Mouse (Mus musculus): ENCODE data around the gene Mtr. TPM values are rescaled to one million over a fixed set of nuclear protein-coding genes. Genes with fewer than 3 reads are reported as not detected.
"Not testable (repeated sequence)": the region's sequence is repeated elsewhere in the genome, so short reads cannot be mapped to it uniquely, and the experiment has no call there.

Mtr gene
- polyA plus RNA-seq, 1 experiment from 2014 or later = 8.7 TPM

- ATAC-seq (replicated peaks; ENCODE audit: low FRiP score, low read depth) = no peak; the same call in 1 of the 2 replicates
- H3K27ac ChIP-seq = no peak overlapping the region
- no peaks in the 10 kb centered on the region for H3K36me3 ChIP-seq (ENCODE audit: insufficient read depth, low read length)
- H3K4me1 ChIP-seq (replicated peaks; ENCODE audit: insufficient read depth, low read length) = no peaks in the 10 kb centered on the region
- H3K9ac ChIP-seq (ENCODE audit: low read depth, low read length) = no peak overlapping the region
- no peaks in the 10 kb centered on the region for H3K27me3 ChIP-seq (ENCODE audit: insufficient read depth, low read length)
- no peak overlapping the region for H3K4me2 ChIP-seq (ENCODE audit: low read length)
- TF ChIP-seq CTCF (IDR thresholded peaks at IDR 0.05; ENCODE audit: low read depth) = no peak
- no peak overlapping the region for H3K4me3 ChIP-seq (replicated peaks; ENCODE audit: low read depth, low read length)
- WGBS = 23% methylated on average over 9 of the region's 9 CpGs
- peak; percentile 40 for DNase-seq (ENCODE audit: low spot score)
- H3K9me3 ChIP-seq (replicated peaks; ENCODE audit: low read length) = no peaks in the 10 kb centered on the region
Observed at GRCm38 (mm10) chr13:12159288-12160120, 98.4 kb downstream of the Mtr start.

DNA sequence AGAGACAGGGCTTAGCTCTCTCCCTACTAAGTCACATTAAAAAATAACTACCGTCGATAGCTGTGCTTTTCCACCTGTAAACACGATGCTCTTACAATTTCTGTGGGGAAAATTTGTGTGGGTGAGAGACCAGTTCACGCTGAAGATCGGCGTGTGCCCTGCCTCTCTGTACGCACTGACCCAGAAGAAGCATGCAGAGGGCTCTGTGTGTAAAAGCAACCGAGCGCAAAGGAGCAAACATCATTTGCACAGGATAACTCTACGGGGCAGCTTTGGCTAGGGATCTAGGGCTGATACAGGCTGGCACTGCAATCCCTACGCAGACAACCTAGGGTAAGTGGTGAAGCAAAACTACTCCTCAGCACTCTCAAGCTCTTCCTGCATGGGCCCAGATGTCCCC is 104.0 kb downstream of the Mtr start:
- no peak for DNase-seq (ENCODE audit: low spot score)
- WGBS = 61% methylated on average over 11 of the region's 11 CpGs
- Histone ChIP-seq H3K4me2 (ENCODE audit: low read length) (no peak overlapping the region), H3K4me3 (replicated peaks; ENCODE audit: low read depth, low read length) (no peak overlapping the region), H3K27me3 (ENCODE audit: insufficient read depth, low read length) (no peaks in the 10 kb centered on the region), H3K4me1 (replicated peaks; ENCODE audit: insufficient read depth, low read length) (no peaks in the 10 kb centered on the region), H3K9me3 (replicated peaks; ENCODE audit: low read length) (no peaks in the 10 kb centered on the region), H3K36me3 (ENCODE audit: insufficient read depth, low read length) (no peaks in the 10 kb centered on the region), H3K9ac (ENCODE audit: low read depth, low read length) (no peak overlapping the region), H3K27ac (no peak overlapping the region)
- no peak for ATAC-seq (replicated peaks; ENCODE audit: low FRiP score, low read depth)
- TF ChIP-seq CTCF (IDR thresholded peaks at IDR 0.05; ENCODE audit: low read depth) = no peak

DNA sequence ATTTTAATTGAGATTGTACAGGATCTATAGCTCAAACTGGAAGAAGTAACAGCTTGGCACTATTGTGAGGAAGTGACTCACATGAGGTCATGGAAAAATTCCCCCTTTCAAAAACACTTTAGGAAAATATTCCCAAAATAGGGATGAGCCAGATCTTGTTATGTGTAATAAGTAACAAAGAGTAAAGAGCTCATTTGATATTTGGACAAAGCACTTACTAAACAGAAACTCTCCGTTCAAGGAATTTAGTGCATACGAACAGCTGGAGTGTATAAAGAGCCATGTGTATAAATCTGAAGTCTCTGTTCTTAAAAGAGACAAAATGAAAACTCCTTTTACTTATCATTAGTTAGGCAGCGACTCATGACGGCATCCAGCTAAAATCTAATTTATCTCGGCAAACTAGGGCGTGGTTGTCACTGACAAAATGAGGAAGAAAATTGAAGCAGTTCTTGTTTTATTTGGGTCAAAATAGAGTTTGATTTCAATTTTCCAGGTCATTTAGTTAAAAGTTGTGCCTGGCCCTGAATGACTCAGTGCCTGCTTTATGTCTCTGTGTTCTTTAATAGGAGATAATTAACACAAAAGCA is 110.9 kb downstream of the Mtr start:
- H3K27ac ChIP-seq = no peak overlapping the region
- no peaks in the 10 kb centered on the region for H3K27me3 ChIP-seq (ENCODE audit: insufficient read depth, low read length)
- no peak overlapping the region for H3K9ac ChIP-seq (ENCODE audit: low read depth, low read length)
- no peaks in the 10 kb centered on the region; the same call in 1 of the 2 replicates for H3K4me1 ChIP-seq (replicated peaks; ENCODE audit: insufficient read depth, low read length)
- 35% methylated on average over 6 of the region's 6 CpGs for WGBS
- no peak for TF ChIP-seq CTCF (IDR thresholded peaks at IDR 0.05; ENCODE audit: low read depth)
- no peaks in the 10 kb centered on the region for H3K36me3 ChIP-seq (ENCODE audit: insufficient read depth, low read length)
- H3K4me3 ChIP-seq (replicated peaks; ENCODE audit: low read depth, low read length) = no peak overlapping the region
- DNase-seq (ENCODE audit: low spot score) = peak; percentile 45
- no peaks in the 10 kb centered on the region for H3K9me3 ChIP-seq (replicated peaks; ENCODE audit: low read length)
- H3K4me2 ChIP-seq (ENCODE audit: low read length) = no peak overlapping the region
- no peak for ATAC-seq (replicated peaks; ENCODE audit: low FRiP score, low read depth)

GRCm38 (mm10) chr13:12146402-12146801 is 111.5 kb downstream of the Mtr start:
- WGBS = 52% methylated on average over 2 of the region's 2 CpGs
- H3K4me2 ChIP-seq (ENCODE audit: low read length) = no peak overlapping the region
- H3K4me3 ChIP-seq (replicated peaks; ENCODE audit: low read depth, low read length) = no peak overlapping the region
- H3K27ac ChIP-seq = no peak overlapping the region
- H3K4me1 ChIP-seq (replicated peaks; ENCODE audit: insufficient read depth, low read length) = no peaks in the 10 kb centered on the region; the same call in 1 of the 2 replicates
- no peak for TF ChIP-seq CTCF (IDR thresholded peaks at IDR 0.05; ENCODE audit: low read depth)
- H3K9me3 ChIP-seq (replicated peaks; ENCODE audit: low read length) = no peaks in the 10 kb centered on the region
- H3K36me3 ChIP-seq (ENCODE audit: insufficient read depth, low read length) = no peaks in the 10 kb centered on the region
- H3K27me3 ChIP-seq (ENCODE audit: insufficient read depth, low read length) = no peaks in the 10 kb centered on the region
- no peak for ATAC-seq (replicated peaks; ENCODE audit: low FRiP score, low read depth)
- no peak overlapping the region for H3K9ac ChIP-seq (ENCODE audit: low read depth, low read length)
- DNase-seq (ENCODE audit: low spot score) = peak; percentile 57

DNA sequence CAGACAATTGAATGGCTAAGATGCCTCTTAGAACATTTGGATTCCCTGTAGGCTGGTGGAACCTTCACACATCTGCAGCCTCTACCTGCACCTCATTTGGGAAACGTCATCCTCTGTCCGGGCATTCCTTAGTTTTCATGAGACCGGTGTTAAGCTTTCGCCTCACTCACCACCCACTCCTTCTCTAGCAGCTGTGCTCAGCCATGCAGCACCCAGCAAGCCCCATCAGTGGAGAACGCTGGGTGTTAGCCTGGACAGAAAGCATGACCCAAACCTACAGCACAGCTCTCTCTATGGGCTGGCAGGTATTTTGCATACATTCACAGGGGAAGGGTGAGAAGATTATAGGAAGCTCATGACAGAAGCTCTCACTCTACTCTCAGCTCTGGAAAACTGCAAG is 114.6 kb downstream of the Mtr start:
- no peak for TF ChIP-seq CTCF (IDR thresholded peaks at IDR 0.05; ENCODE audit: low read depth)
- no peak for ATAC-seq (replicated peaks; ENCODE audit: low FRiP score, low read depth)
- H3K27ac ChIP-seq = no peak overlapping the region
- no peak overlapping the region for H3K4me3 ChIP-seq (replicated peaks; ENCODE audit: low read depth, low read length)
- H3K9ac ChIP-seq (ENCODE audit: low read depth, low read length) = no peak overlapping the region
- no peak for DNase-seq (ENCODE audit: low spot score)
- no peaks in the 10 kb centered on the region for H3K36me3 ChIP-seq (ENCODE audit: insufficient read depth, low read length)
- no peaks in the 10 kb centered on the region for H3K9me3 ChIP-seq (replicated peaks; ENCODE audit: low read length)
- 56% methylated on average over 5 of the region's 5 CpGs for WGBS
- H3K27me3 ChIP-seq (ENCODE audit: insufficient read depth, low read length) = no peaks in the 10 kb centered on the region
- H3K4me1 ChIP-seq (replicated peaks; ENCODE audit: insufficient read depth, low read length) = no peaks in the 10 kb centered on the region; the same call in 1 of the 2 replicates
- no peak overlapping the region for H3K4me2 ChIP-seq (ENCODE audit: low read length)

- not testable (repeated sequence) for H3K4me3 ChIP-seq (replicated peaks; ENCODE audit: low read depth, low read length); H3K4me2 ChIP-seq (ENCODE audit: low read length); H3K4me1 ChIP-seq (replicated peaks; ENCODE audit: insufficient read depth, low read length); H3K27me3 ChIP-seq (ENCODE audit: insufficient read depth, low read length); H3K27ac ChIP-seq; DNase-seq (ENCODE audit: low spot score); H3K36me3 ChIP-seq (ENCODE audit: insufficient read depth, low read length); ATAC-seq (replicated peaks; ENCODE audit: low FRiP score, low read depth); H3K9ac ChIP-seq (ENCODE audit: low read depth, low read length); H3K9me3 ChIP-seq (replicated peaks; ENCODE audit: low read length)
- WGBS = 90% methylated on average over 10 of the region's 10 CpGs
Observed at GRCm38 (mm10) chr13:12136461-12136860, 121.5 kb downstream of the Mtr start.
